Mouse (Mus musculus) myocyte (in vitro differentiated cells): ENCODE results near the gene Col4a2. TPM values are rescaled to one million over a fixed set of nuclear protein-coding genes. Genes with fewer than 3 reads are reported as not detected.

ENCODE experiments used
- H3K27me3 ChIP-seq: one replicate; pipeline ENCODE4 v1.6.1; 2011; ENCODE audit not compliant: control insufficient read depth, insufficient read depth, insufficient read length
- H3K36me3 ChIP-seq: one replicate; pipeline ENCODE4 v1.6.1; 2011; ENCODE audit not compliant: control insufficient read depth, insufficient read depth
- H3K4me2 ChIP-seq: one replicate; pipeline ENCODE4 v1.6.1; 2011; ENCODE audit warnings: low read depth, control low read depth
- H3K4me3 ChIP-seq: one replicate; pipeline ENCODE4 v1.5.1; 2011; ENCODE audit warnings: mild to moderate bottlenecking, control low read depth, moderate library complexity
- H3K79me2 ChIP-seq: one replicate; pipeline ENCODE4 v1.6.1; 2011; ENCODE audit not compliant: control insufficient read depth, insufficient read depth
- H3ac ChIP-seq: one replicate; pipeline ENCODE4 v1.6.1; 2011; ENCODE audit not compliant: control insufficient read depth, insufficient read length
- CEBPB ChIP-seq: IDR thresholded peaks from 2 replicates; pipeline ENCODE4 v1.6.1; 2011; ENCODE audit warnings: mild to moderate bottlenecking, moderate library complexity; ENCODE audit not compliant: poor library complexity, insufficient read depth, severe bottlenecking
- E2F4 ChIP-seq: IDR thresholded peaks from one replicate; pipeline ENCODE4 v1.6.1; 2011; ENCODE audit warnings: mild to moderate bottlenecking, control low read depth, moderate library complexity; ENCODE audit not compliant: insufficient read depth
- MAX ChIP-seq: IDR thresholded peaks from one replicate; pipeline ENCODE4 v1.6.1; 2011; ENCODE audit warnings: low read depth, mild to moderate bottlenecking, control low read depth
- MYOD1 ChIP-seq, 3 experiments: IDR thresholded peaks; one replicate each; pipeline ENCODE4 v1.6.1; 2011; ENCODE audit warnings: control low read depth in 2 of 3, low read depth in 2 of 3, mild to moderate bottlenecking in 2 of 3, moderate library complexity in 1 of 3; ENCODE audit not compliant: insufficient read length in 2 of 3, control insufficient read depth in 1 of 3
- MYOG ChIP-seq, 3 experiments: IDR thresholded peaks; one replicate each; pipeline ENCODE4 v1.6.1; 2011; ENCODE audit warnings: control low read depth in 2 of 3, low read depth in 2 of 3, mild to moderate bottlenecking in 2 of 3; ENCODE audit not compliant: insufficient read length in 2 of 3, control insufficient read depth in 1 of 3, insufficient read depth in 1 of 3
- POLR2A ChIP-seq: IDR thresholded peaks from one replicate; pipeline ENCODE4 v1.6.1; 2011; ENCODE audit warnings: low read depth, mild to moderate bottlenecking, control low read depth, moderate library complexity; ENCODE audit not compliant: insufficient read length
- POLR2AphosphoS2 ChIP-seq: IDR thresholded peaks from one replicate; pipeline ENCODE4 v1.6.1; 2011; ENCODE audit warnings: low read depth, control low read depth; ENCODE audit not compliant: insufficient read length
- REST ChIP-seq: IDR thresholded peaks from one replicate; pipeline ENCODE4 v1.6.1; 2011; ENCODE audit warnings: mild to moderate bottlenecking, control low read depth, moderate library complexity; ENCODE audit not compliant: insufficient read depth, insufficient read length
- SRF ChIP-seq: IDR thresholded peaks from one replicate; pipeline ENCODE4 v1.6.1; 2011; ENCODE audit warnings: low read depth; ENCODE audit not compliant: control insufficient read depth, insufficient read length
- TCF12 ChIP-seq: IDR thresholded peaks from one replicate; pipeline ENCODE4 v1.6.1; 2011; ENCODE audit warnings: mild to moderate bottlenecking, control low read depth; ENCODE audit not compliant: poor library complexity, insufficient read depth, severe bottlenecking
- TCF3 ChIP-seq: IDR thresholded peaks from one replicate; pipeline ENCODE4 v1.6.1; 2011; ENCODE audit warnings: low read depth, control low read depth; ENCODE audit not compliant: insufficient read length
- USF1 ChIP-seq: IDR thresholded peaks from one replicate; pipeline ENCODE4 v1.6.1; 2011; ENCODE audit warnings: low read depth, mild to moderate bottlenecking, control low read depth, moderate library complexity
- polyA plus RNA-seq: library from polyadenylated mRNA; unstranded; fragments of >200 nt; fragmentation: generic; extraction: Trizol; gene quantifications from one replicate; pipeline ENCODE4 v1.2.1, GENCODE M21; 2012; ENCODE audit warnings: missing spikeins

Gene Col4a2
- polyA plus RNA-seq, 1 experiment, result 47.3 TPM

DNA sequence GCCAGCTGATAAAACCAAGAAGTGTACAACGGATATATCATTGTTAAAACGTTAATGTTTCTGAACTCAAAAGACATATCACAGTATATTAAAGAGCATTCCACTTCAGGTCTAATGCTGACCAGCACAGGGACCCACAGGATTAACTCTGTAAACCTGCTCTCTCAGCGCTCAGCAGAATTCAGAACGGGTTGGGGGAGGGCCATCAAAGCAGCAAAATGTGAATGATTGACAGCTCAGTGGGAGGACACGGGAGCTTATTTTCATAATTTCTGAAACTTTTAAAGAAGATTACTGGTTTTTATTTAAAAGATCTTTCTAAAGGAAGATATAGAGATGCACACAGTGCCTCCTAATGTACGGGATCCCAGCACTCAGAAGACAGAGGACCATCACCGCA, 29.9 kb upstream of the Col4a2 start:
- Histone ChIP-seq H3K4me3 (no peak overlapping the region), H3K4me2 (no peak overlapping the region), H3K27me3 (no peaks in the 10 kb centered on the region), H3K36me3 (no peaks in the 10 kb centered on the region), H3K79me2 (no peaks in the 10 kb centered on the region), H3ac (no peak overlapping the region)
- TF ChIP-seq MYOG (IDR thresholded peaks at IDR 0.05; ENCODE audit: control insufficient read depth in 1 of 3, insufficient read depth in 1 of 3, insufficient read length in 2 of 3, low read depth in 2 of 3) (no peak), REST (no peak), TCF3 (no peak), POLR2AphosphoS2 (no peak), CEBPB (no peak), SRF (no peak), POLR2A (no peak), MYOD1 (IDR thresholded peaks at IDR 0.05; ENCODE audit: control insufficient read depth in 1 of 3, insufficient read length in 2 of 3, low read depth in 2 of 3) (no peak), USF1 (no peak), MAX (no peak), TCF12 (no peak), E2F4 (no peak)

- TF ChIP-seq MAX (no peak), SRF (no peak), REST (no peak), MYOD1 (IDR thresholded peaks at IDR 0.05; ENCODE audit: control insufficient read depth in 1 of 3, insufficient read length in 2 of 3, low read depth in 2 of 3) (no peak), CEBPB (no peak), POLR2AphosphoS2 (no peak), USF1 (no peak), MYOG (IDR thresholded peaks at IDR 0.05; ENCODE audit: control insufficient read depth in 1 of 3, insufficient read depth in 1 of 3, insufficient read length in 2 of 3, low read depth in 2 of 3) (no peak), TCF12 (no peak), POLR2A (no peak), TCF3 (no peak), E2F4 (no peak)
- H3K4me2 ChIP-seq, result no peak overlapping the region
- H3ac ChIP-seq, result no peak overlapping the region
- no peaks in the 10 kb centered on the region for H3K79me2 ChIP-seq
- H3K36me3 ChIP-seq, result no peaks in the 10 kb centered on the region
- H3K27me3 ChIP-seq, result no peaks in the 10 kb centered on the region
- no peak overlapping the region for H3K4me3 ChIP-seq
Observed at GRCm38 (mm10) chr8:11283217-11283616, 29.4 kb upstream of the Col4a2 start.

DNA sequence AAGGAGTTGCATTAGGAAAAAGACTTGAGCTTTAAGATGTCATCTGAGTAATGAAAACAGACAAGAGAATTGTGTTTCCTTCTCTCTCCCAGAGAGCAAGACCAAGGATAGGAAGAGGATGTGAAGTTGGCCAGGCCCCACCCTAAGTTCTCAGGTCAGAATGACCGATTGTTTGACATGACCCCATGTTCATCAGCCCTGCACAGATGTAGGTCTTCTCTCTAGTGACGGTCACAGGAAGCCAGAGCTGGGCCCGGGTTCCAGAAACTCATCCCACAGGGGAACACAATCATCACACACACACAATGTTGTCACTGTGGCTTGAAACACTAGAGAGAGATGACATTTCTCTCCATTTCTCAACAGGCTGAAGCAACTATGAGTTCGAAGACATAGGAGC, 27.2 kb upstream of the Col4a2 start:
- no peak overlapping the region for H3ac ChIP-seq
- no peak for TF ChIP-seq POLR2A
- TF ChIP-seq E2F4, result no peak
- TF ChIP-seq CEBPB, result no peak
- TF ChIP-seq USF1, result no peak
- no peak for TF ChIP-seq MYOG (IDR thresholded peaks at IDR 0.05; ENCODE audit: control insufficient read depth in 1 of 3, insufficient read depth in 1 of 3, insufficient read length in 2 of 3, low read depth in 2 of 3)
- no peak for TF ChIP-seq REST
- TF ChIP-seq MYOD1 (IDR thresholded peaks at IDR 0.05; ENCODE audit: control insufficient read depth in 1 of 3, insufficient read length in 2 of 3, low read depth in 2 of 3), result no peak
- TF ChIP-seq TCF3, result no peak
- TF ChIP-seq TCF12, result no peak
- TF ChIP-seq POLR2AphosphoS2, result no peak
- no peak for TF ChIP-seq MAX
- TF ChIP-seq SRF, result no peak
- H3K4me3 ChIP-seq, result no peak overlapping the region
- no peak overlapping the region for H3K4me2 ChIP-seq
- H3K36me3 ChIP-seq, result no peaks in the 10 kb centered on the region
- H3K27me3 ChIP-seq, result no peaks in the 10 kb centered on the region
- H3K79me2 ChIP-seq, result no peaks in the 10 kb centered on the region

DNA sequence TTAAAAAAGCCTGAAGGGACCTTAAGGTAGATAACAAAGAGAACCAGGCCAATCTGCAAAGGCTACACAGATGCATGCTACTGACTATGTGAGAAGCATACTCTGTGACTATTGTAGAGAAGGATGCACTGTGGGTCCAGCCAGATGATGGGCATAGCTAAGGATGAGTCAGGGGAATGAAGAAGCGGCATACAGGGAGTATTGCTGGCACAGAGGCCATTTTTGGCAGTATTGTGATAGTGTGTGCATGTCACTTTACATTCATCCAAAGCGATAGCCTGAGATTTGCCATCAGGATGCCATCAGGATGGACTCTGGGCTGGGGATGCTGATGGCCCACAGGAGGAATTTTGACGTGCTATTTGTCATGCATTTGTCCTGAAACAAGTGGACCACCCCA, 25.5 kb upstream of the Col4a2 start:
- TF ChIP-seq TCF3 (no peak), POLR2A (no peak), USF1 (no peak), MYOD1 (IDR thresholded peaks at IDR 0.05; ENCODE audit: control insufficient read depth in 1 of 3, insufficient read length in 2 of 3, low read depth in 2 of 3) (no peak), CEBPB (no peak)
- Histone ChIP-seq H3K27me3 (no peaks in the 10 kb centered on the region), H3ac (no peak overlapping the region), H3K4me3 (no peak overlapping the region), H3K4me2 (no peak overlapping the region), H3K79me2 (peaks cover 7% of the 10 kb centered on the region), H3K36me3 (no peaks in the 10 kb centered on the region)

GRCm38 (mm10) chr8:11288286-11288685, 24.3 kb upstream of the Col4a2 start:
- H3K4me2 ChIP-seq, result no peak overlapping the region
- no peak overlapping the region for H3K4me3 ChIP-seq
- no peaks in the 10 kb centered on the region for H3K36me3 ChIP-seq
- no peak overlapping the region for H3ac ChIP-seq
- peaks cover 8% of the 10 kb centered on the region for H3K79me2 ChIP-seq
- no peak for TF ChIP-seq POLR2A
- TF ChIP-seq USF1, result no peak
- no peak for TF ChIP-seq SRF
- TF ChIP-seq MYOG (IDR thresholded peaks at IDR 0.05; ENCODE audit: control insufficient read depth in 1 of 3, insufficient read depth in 1 of 3, insufficient read length in 2 of 3, low read depth in 2 of 3), result no peak
- no peak for TF ChIP-seq E2F4
- no peak for TF ChIP-seq MYOD1 (IDR thresholded peaks at IDR 0.05; ENCODE audit: control insufficient read depth in 1 of 3, insufficient read length in 2 of 3, low read depth in 2 of 3)
- TF ChIP-seq TCF12, result no peak
- TF ChIP-seq TCF3, result no peak
- TF ChIP-seq POLR2AphosphoS2, result no peak
- no peak for TF ChIP-seq MAX
- no peak for TF ChIP-seq CEBPB
- no peak for TF ChIP-seq REST
- no peaks in the 10 kb centered on the region for H3K27me3 ChIP-seq
